Mouse (Mus musculus): ENCODE measurements around the gene Ezh1.

- no peak for TF ChIP-seq TAL1 (conservative IDR thresholded peaks at IDR 0.05; ENCODE audit: low read depth, low read length)
- no peak for TF ChIP-seq CTCF (IDR thresholded peaks at IDR 0.05; ENCODE audit: low read depth, low read length)
- no peak for TF ChIP-seq POLR2AphosphoS5 (IDR thresholded peaks at IDR 0.05; ENCODE audit: insufficient replicate concordance, low read depth, low read length)
Observed at GRCm38 (mm10) chr11:101199555-101199954, 26.7 kb downstream of the Ezh1 start.

Measured in G1E (cell line).